Mouse (Mus musculus) limb, embryonic 14.5 days (tissue): ENCODE measurements around the gene Lgals12. TPM values are rescaled to one million over a fixed set of nuclear protein-coding genes. Genes with fewer than 3 reads are reported as not detected.

Experiments
- ATAC-seq: fragments of 200-750 bp; cut with Nextera tagmentation; 2 replicates; pipeline ENCODE4 v1.8.0; 2017; ENCODE audit warnings: low read depth, moderate number of reproducible peaks, moderate TSS enrichment; ENCODE audit not compliant: low FRiP score
- DNase-seq: peaks from one replicate; pipeline ENCODE4 v3.0.0-alpha.2; 2015; ENCODE audit warnings: low spot score
- H3K27ac ChIP-seq: fragments of 300-500 bp; sonication (generic); replicated peaks from 2 replicates; pipeline ENCODE4 v1.5.1; 2014; ENCODE audit warnings: low read depth, mild to moderate bottlenecking, low read length, moderate library complexity, mixed read lengths
- H3K27me3 ChIP-seq: fragments of 300-500 bp; sonication (generic); 2 replicates; pipeline ENCODE4 v1.6.1; 2014; ENCODE audit warnings: low read length, mixed read lengths; ENCODE audit not compliant: control insufficient read depth, insufficient read depth
- H3K36me3 ChIP-seq: fragments of 300-500 bp; sonication (generic); 2 replicates; pipeline ENCODE4 v1.6.1; 2014; ENCODE audit warnings: mild to moderate bottlenecking, low read length, moderate library complexity, mixed read lengths; ENCODE audit not compliant: control insufficient read depth, insufficient read depth
- H3K4me1 ChIP-seq: fragments of 300-500 bp; sonication (generic); 2 replicates; pipeline ENCODE4 v1.6.1; 2014; ENCODE audit warnings: antibody characterized with exemption, low read length, mixed read lengths; ENCODE audit not compliant: control insufficient read depth, insufficient read depth
- H3K4me2 ChIP-seq: fragments of 300-500 bp; sonication (generic); replicated peaks from 2 replicates; pipeline ENCODE4 v1.6.1; 2014; ENCODE audit warnings: low read depth, mild to moderate bottlenecking, low read length, moderate library complexity; ENCODE audit not compliant: severe bottlenecking
- H3K4me3 ChIP-seq: fragments of 300-500 bp; sonication (generic); replicated peaks from 2 replicates; pipeline ENCODE4 v1.5.1; 2014; ENCODE audit warnings: low read length
- H3K9ac ChIP-seq: fragments of 300-500 bp; sonication (generic); 2 replicates; pipeline ENCODE4 v1.6.1; 2014; ENCODE audit warnings: mild to moderate bottlenecking, low read depth, low read length, moderate library complexity; ENCODE audit not compliant: severe bottlenecking
- H3K9me3 ChIP-seq: fragments of 300-500 bp; sonication (generic); 2 replicates; pipeline ENCODE4 v1.6.1; 2016; ENCODE audit warnings: low read length; ENCODE audit not compliant: control insufficient read depth
- POLR2A ChIP-seq: fragments of 200-500 bp; IDR thresholded peaks from 2 replicates; pipeline ENCODE4 v1.8.0; 2012; ENCODE audit warnings: inconsistent platforms, mild to moderate bottlenecking, moderate library complexity, borderline replicate concordance; ENCODE audit not compliant: insufficient read depth, insufficient read length; ENCODE audit errors: extremely low read depth
- WGBS: fragments of 180-500 bp; shearing (Covaris S2); extraction: QIAGEN DNeasy Blood & Tissue Kit; methylation state at CpG from one replicate; pipeline ENCODE4 v1.1.7; 2014; 5-methylcytosine and 5-hydroxymethylcytosine counted together
- polyA plus RNA-seq, 2 experiments: library from polyadenylated mRNA; depleted of rRNA in 1 of 2; stranded (reverse) in 1 of 2; unstranded in 1 of 2; fragments of >200 nt; fragmentation: Nextera tagmentation in 1 of 2; extraction: Ambion mirVana in 1 of 2; gene quantifications; 2 replicates each; pipeline versions ENCODE4 v1.2.1 to v1.2.3; 2012 to 2014

The Lgals12 gene
- polyA plus RNA-seq (2012; rRNA removed) (1.1 and 1.8 TPM in 2 replicates), polyA plus RNA-seq (2014; fragmentation: Nextera tagmentation; extraction: Ambion mirVana) (0.36 and 0.77 TPM in 2 replicates)

DNA sequence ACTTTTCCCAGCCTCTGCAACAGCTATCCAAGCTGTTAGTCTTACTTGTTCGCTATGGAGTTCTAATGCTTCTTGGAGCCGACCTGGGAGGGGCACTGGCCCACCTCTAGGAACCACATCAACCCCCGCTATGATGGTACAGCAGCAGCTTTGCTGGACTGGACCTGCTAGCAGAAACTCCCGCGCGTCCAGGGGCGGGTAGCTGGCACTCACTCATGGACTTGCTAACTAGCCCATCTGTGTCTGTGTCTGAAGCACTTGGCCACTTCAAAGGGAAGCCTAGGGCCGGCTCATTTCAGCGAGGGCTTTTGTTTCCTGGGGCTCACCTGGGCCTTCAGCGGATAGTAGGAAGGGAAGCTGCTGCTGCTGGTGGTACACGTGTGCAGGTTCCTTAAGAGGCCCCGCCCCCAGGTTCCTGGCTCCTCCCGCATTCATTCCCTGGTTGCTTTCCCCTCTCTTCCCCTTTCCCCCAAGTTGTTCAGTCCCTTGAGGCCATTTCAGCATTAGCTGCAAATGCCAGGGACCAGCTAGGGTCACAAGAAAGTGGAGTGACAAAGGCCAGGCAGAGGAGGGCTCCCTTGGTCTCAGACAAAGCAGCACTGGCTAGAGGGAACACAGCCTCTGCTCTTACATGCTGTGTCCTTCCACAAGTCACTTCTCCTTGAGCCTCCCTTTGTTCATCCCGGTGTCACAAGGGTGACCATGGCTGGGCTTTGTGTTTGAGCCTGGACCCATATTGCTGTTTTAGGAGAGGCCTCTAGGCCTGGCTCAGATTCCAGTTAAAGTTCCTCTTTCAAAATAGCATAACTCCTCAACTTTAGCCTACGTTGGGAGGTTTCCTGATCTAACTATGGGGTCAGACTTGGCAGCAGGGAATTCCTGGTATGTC, at the start of gene Lgals12:
Gene Lgals12 (minus strand): TSS at position 393 of the 889 bp plus-strand sequence.
- H3K4me2 ChIP-seq = peak within 1 kb of the TSS; percentile 69
- H3K27me3 ChIP-seq = no peaks in the 10 kb centered on the region
- peak within 1 kb of the TSS; percentile 26 for H3K4me3 ChIP-seq
- 5% methylated on average over 15 of the region's 15 CpGs for WGBS
- H3K9ac ChIP-seq = peak within 1 kb of the TSS; percentile 31; the same call in 1 of the 2 replicates
- ATAC-seq = peak; percentile 28; the same call in 1 of the 2 replicates
- TF ChIP-seq POLR2A = no peak
- DNase-seq = peak; percentile 16
- peaks cover 16% of the 10 kb centered on the region for H3K4me1 ChIP-seq
- H3K27ac ChIP-seq = peak within 1 kb of the TSS; percentile 78
- no peaks in the 10 kb centered on the region for H3K36me3 ChIP-seq
- H3K9me3 ChIP-seq = no peaks in the 10 kb centered on the region

DNA sequence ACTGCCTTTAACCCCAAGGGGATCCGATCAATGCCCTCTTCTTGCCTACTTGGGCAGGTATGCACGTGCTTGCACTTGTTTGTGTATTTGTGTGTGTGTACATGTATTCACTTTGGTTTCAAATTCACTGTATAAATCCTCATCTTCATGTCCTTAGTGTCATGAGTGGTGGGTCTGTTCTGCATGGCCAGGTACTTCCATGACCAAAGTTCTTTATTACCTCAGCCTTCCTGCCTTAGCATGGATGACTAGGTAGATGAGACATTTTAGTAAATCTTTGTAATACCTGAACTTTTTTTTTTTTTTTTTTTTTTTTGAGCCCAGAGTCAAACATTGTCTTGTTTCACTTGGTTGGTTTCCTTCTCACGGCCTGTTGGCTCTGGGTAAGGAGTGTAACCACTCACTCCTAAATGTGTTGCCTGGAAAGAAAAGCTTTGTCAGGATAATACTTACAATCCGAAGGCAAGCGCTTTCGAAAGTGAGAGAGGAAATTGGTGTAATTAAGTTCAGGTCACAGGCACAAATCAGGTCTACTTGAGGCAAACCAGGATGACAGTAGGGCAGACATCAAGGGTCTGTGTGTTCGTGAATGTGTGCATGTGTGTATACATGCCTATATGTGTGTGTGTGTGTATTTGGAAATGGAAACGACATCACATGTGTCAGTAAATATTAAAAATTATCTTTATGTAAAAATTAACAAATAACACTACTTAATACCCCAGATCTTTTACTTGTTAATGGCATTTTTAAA, 42.1 kb upstream of the Lgals12 start:
- H3K4me2 ChIP-seq = no peak overlapping the region
- no peak for TF ChIP-seq POLR2A
- no peaks in the 10 kb centered on the region for H3K4me1 ChIP-seq
- no peaks in the 10 kb centered on the region for H3K27me3 ChIP-seq
- no peaks in the 10 kb centered on the region for H3K9me3 ChIP-seq
- WGBS = 77% methylated on average over 8 of the region's 8 CpGs
- DNase-seq = no peak
- no peak for ATAC-seq
- H3K27ac ChIP-seq = no peak overlapping the region
- no peaks in the 10 kb centered on the region for H3K36me3 ChIP-seq
- H3K4me3 ChIP-seq = no peak overlapping the region
- no peak overlapping the region for H3K9ac ChIP-seq

DNA sequence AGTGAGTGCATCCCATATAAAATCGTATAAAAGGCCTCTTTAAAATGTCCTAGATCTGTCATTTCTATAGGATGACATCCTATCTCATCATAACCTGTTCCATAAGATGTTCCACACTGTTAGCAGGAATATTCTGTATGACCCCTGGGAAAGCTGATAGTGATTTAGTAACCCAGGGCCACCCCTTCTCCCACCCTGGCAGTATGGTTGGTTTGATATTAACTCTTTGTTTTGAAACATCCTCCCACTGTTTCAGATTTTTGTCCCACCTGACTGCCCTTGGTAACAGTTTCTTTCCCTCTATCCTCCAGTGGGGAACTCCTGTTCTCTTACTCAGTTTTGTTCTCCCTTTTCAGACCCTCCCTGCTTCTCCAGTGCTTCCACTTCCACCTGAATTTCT, 26.8 kb upstream of the Lgals12 start:
- H3K27ac ChIP-seq = no peak overlapping the region
- no peak for DNase-seq
- no peaks in the 10 kb centered on the region for H3K9me3 ChIP-seq
- no peaks in the 10 kb centered on the region for H3K36me3 ChIP-seq
- 73% methylated on average over 1 of the region's 1 CpGs for WGBS
- no peaks in the 10 kb centered on the region for H3K4me1 ChIP-seq
- H3K4me3 ChIP-seq = no peak overlapping the region
- no peak overlapping the region for H3K4me2 ChIP-seq
- H3K9ac ChIP-seq = no peak overlapping the region
- no peaks in the 10 kb centered on the region for H3K27me3 ChIP-seq
- no peak for ATAC-seq
- TF ChIP-seq POLR2A = no peak

DNA sequence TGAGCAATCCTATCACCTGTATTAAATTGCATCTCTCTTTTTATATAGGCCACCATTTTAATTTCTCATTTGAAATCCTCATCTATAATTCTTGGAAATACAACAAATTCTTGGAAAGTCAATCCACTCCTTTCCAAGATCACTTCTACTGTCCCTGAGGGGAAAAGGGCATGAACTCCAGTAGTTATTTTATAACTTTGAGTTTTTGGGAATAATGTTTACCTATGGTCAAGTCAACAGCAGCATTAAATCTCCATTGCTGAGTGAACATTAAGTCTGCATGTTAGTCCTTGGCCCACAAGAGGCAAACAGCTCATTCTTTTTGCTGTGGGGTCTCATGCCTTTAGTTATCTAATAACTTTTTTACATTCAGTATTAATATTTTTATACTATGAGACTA, 26.0 kb upstream of the Lgals12 start:
- H3K9ac ChIP-seq = no peak overlapping the region
- no peaks in the 10 kb centered on the region for H3K9me3 ChIP-seq
- DNase-seq = no peak
- no peak for TF ChIP-seq POLR2A
- H3K4me1 ChIP-seq = no peaks in the 10 kb centered on the region
- H3K4me2 ChIP-seq = no peak overlapping the region
- no peak for ATAC-seq
- no peak overlapping the region for H3K4me3 ChIP-seq
- no peak overlapping the region for H3K27ac ChIP-seq
- H3K36me3 ChIP-seq = no peaks in the 10 kb centered on the region
- no peaks in the 10 kb centered on the region for H3K27me3 ChIP-seq

- Histone ChIP-seq H3K9me3 (no peaks in the 10 kb centered on the region), H3K27me3 (0 out of 2 replicates have a peak, but pooled peaks cover under 1% of the 10 kb centered on the region), H3K9ac (no peak overlapping the region), H3K4me1 (no peaks in the 10 kb centered on the region), H3K36me3 (no peaks in the 10 kb centered on the region), H3K4me3 (no peak overlapping the region), H3K27ac (no peak overlapping the region), H3K4me2 (no peak overlapping the region)
- DNase-seq = peak; percentile 83
- WGBS = 31% methylated on average over 7 of the region's 7 CpGs
- no peak for TF ChIP-seq POLR2A
- no peak for ATAC-seq
These were observed 10.7 kb upstream of the Lgals12 start for GRCm38 (mm10) chr19:7617696-7618095.
